Mouse (Mus musculus) E14TG2a.4 (cell line): ENCODE results near the gene Smox.

ENCODE experiments used
- H3K27me3 ChIP-seq: 2 replicates; pipeline ENCODE4 v1.6.1; 2014; ENCODE audit warnings: low read length, control low read depth; ENCODE audit not compliant: insufficient read depth
- H3K36me3 ChIP-seq: 2 replicates; pipeline ENCODE4 v1.6.1; 2014; ENCODE audit warnings: low read length, control low read depth; ENCODE audit not compliant: insufficient read depth
- H3K4me1 ChIP-seq: replicated peaks from 2 replicates; pipeline ENCODE4 v1.6.1; 2014; ENCODE audit warnings: low read depth, low read length, control low read depth
- H3K4me3 ChIP-seq: replicated peaks from 2 replicates; pipeline ENCODE4 v1.5.1; 2014; ENCODE audit warnings: mild to moderate bottlenecking, low read length
- H3K9me3 ChIP-seq: 2 replicates; pipeline ENCODE4 v1.6.1; 2014; ENCODE audit warnings: low read length, control low read depth
- CTCF ChIP-seq: conservative IDR thresholded peaks from 2 replicates; pipeline ENCODE4 v1.5.1; 2014; ENCODE audit warnings: low read length
- NANOG ChIP-seq: IDR thresholded peaks from 2 replicates; pipeline ENCODE4 v1.6.1; 2014; ENCODE audit warnings: borderline replicate concordance, low read length, mixed read lengths
- POU5F1 ChIP-seq: IDR thresholded peaks from 2 replicates; pipeline ENCODE4 v1.6.1; 2014; ENCODE audit warnings: low read length, borderline replicate concordance

Gene Smox

DNA sequence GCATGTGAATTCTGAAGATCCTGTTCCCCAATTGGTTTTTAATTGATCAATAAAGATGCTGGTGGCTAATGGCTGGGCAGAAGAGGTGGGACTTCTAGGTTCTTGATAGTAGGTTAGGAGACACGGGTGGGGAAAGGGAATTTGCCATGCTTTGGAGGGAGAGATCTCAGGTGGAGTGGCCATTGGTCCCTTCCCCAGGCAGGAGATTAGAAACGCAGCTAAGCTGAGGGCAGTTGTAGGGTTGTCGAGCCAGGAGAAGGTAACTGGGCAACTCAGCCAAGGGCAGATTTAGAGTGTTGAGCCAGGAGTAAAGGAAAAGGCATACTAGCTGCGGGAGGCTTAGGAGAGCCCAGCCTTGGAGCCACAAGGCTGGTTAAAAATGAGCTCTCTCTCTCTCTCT, 3.0 kb upstream of the Smox start:
- Histone ChIP-seq H3K9me3 (no peaks in the 10 kb centered on the region), H3K4me1 (peaks cover 27% of the 10 kb centered on the region), H3K4me3 (no peak overlapping the region), H3K36me3 (no peaks in the 10 kb centered on the region), H3K27me3 (peaks cover 17% of the 10 kb centered on the region)
- no peak for TF ChIP-seq NANOG
- no peak for TF ChIP-seq CTCF
- no peak for TF ChIP-seq POU5F1

DNA sequence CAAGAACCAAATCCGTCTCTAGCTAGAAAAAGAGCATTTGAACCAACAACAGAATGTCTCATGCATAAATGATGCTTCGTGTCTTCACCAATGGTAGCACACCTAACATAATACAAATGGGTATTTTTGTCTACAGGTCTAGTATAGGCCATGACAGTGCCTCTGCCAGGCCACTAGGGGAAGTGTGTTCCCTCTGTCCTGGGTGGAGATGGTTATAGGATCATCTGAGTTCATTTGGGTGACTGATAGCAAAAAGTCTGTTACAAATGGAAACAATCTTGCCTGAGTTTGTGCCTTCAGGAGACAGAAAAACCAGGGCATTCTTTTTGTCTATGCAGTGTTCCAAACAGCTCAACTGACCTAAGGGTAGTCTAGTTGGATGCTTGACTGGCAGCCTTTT, 2.4 kb upstream of the Smox start:
- Histone ChIP-seq H3K4me3 (no peak overlapping the region), H3K9me3 (no peaks in the 10 kb centered on the region), H3K27me3 (peaks cover 20% of the 10 kb centered on the region), H3K4me1 (peaks cover 28% of the 10 kb centered on the region), H3K36me3 (no peaks in the 10 kb centered on the region)
- peak; percentile 45 for TF ChIP-seq CTCF
- no peak for TF ChIP-seq POU5F1
- TF ChIP-seq NANOG: no peak

DNA sequence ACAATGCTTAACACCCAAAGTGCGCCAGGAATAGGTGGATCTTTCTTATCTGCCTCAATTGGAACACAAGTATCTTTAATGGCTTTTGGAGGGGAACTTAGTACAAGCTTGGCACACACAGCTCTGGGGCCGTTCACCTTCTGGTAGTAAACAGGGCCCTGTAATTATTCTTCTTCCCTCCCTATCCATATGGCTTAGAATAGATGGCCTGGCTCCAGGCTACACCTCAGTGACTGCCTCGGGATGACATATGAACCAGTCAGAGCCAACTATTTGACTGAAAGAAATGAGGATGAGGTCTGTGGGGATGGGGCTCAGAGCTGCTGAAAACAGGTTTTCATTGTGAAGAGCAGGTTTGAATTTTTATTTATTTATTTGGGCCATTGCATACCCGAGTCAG, 1.7 kb upstream of the Smox start:
- H3K4me1 ChIP-seq: peaks cover 31% of the 10 kb centered on the region
- peaks cover 24% of the 10 kb centered on the region for H3K27me3 ChIP-seq
- H3K9me3 ChIP-seq: no peaks in the 10 kb centered on the region
- no peaks in the 10 kb centered on the region for H3K36me3 ChIP-seq
- H3K4me3 ChIP-seq: no peak overlapping the region
- TF ChIP-seq CTCF (no peak), POU5F1 (no peak), NANOG (no peak)

DNA sequence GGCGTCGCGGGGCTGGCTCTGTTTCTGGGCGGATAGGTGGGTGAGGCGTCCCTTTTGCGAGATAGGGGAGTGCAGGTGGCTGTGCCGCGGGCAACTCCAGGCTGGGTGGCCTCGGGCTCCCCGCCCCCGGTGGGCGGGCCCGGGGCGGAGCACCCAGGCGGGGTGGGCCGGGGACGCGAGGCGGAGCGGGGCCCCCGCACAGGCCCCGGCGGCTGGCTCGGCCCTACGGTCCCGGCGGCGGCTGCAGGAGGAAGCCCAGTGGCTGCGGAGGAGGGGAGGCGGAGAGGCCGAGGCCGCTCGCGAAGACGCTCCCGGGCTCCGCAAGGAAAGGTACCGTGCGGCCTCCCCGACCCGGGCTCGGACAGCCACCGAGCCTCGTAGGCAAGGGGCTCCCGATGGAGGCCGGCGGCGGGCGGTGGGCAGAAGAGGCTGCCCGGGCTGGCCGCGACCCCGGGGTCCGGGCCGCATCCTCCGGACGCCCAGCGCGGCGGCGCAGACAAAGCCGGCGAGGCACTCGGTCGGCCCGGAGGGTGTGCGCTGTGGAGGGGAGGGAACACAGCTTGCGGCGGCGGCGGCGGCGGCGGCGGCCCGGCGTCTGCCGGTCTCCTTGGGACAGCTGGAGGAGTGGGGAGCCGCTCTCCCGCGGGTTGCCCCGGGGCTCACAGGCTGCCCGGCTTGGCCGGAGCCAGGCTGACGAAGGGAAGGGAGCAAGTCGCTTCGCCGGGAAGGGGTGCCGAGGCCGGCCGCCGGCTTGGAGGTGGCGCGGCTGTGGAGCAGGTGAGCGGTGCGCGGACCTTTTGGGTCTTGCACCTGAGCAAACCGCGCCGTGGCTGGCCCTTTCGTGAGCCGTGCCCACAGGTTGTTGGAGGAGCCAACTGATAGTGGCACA, 655 bp downstream of the Smox start:
- H3K4me3 ChIP-seq: peak overlapping the region; percentile 89
- no peaks in the 10 kb centered on the region for H3K36me3 ChIP-seq
- H3K9me3 ChIP-seq: no peaks in the 10 kb centered on the region
- peaks cover 50% of the 10 kb centered on the region for H3K4me1 ChIP-seq
- TF ChIP-seq POU5F1: no peak
- TF ChIP-seq CTCF: no peak
- TF ChIP-seq NANOG: no peak
- peaks cover 27% of the 10 kb centered on the region for H3K27me3 ChIP-seq

DNA sequence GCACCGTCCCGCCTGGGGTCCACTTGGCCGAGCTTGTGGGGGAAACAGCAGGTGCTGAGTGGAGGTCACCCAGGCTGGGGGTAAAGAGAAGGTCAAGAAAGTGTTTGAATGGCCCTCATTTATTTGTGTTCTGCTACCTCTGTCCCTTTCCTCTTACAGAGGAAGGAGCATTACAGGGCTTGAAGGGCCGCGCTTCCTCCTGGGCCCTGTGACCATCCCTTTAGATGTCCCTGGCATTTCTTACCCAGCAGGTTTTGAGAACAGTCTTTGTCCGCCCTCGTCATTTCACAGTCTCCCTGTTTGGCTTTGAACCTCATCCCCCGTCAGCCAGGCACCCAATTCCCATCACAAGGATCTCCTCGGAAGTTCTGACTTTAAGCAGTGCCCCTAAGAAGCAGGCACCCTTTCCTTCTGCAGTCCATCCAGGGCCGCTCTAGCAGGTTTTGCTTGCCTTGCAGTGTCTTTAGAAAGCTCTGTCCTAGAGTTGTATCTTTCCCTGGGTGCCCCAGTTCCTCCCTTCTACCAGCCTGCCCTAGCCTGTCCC, 1.4 kb downstream of the Smox start:
- Histone ChIP-seq H3K36me3 (no peaks in the 10 kb centered on the region), H3K9me3 (no peaks in the 10 kb centered on the region), H3K4me3 (peak overlapping the region; percentile 89), H3K4me1 (peaks cover 57% of the 10 kb centered on the region), H3K27me3 (peaks cover 27% of the 10 kb centered on the region)
- TF ChIP-seq CTCF (no peak), POU5F1 (no peak), NANOG (no peak)

DNA sequence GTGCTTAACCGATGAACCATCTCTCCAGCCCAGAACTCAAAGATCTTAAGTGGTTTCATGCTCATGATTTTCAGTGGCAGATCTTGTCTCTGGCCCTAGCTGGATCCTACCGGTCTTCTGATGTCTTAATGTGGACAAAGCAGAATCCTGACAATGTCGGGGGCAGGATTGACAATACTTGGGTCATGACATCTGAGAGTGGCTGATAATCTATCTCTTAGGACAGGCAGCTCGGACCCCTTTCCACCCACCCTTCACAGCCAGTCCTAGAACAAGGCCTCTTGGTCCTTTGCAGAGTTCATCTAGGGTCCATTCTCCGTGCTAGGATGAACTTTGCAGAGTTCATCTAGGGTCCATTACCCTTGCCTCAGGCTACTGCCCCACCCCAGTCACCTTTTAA, 2.1 kb downstream of the Smox start:
- TF ChIP-seq NANOG (no peak), CTCF (no peak), POU5F1 (no peak)

DNA sequence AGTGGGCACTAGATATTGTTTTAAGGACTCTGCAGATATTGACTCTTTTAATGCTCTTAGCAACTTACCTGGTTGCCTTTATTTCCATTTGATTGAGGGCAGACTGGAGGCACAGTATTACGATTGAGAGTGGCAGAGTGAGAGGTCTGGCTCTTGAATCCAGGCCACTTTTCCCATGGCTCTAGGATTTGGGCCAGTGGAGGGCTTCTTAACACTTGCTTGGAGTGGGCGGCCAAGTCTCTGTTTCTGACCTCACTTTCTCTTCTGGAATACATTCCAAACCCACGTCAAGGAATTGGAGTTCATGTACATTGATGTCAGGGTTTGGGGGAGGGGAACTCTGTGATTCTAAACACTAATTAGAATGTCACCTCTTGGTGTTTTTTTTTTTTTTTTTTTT, 4.0 kb downstream of the Smox start:
- Histone ChIP-seq H3K4me3 (no peak overlapping the region), H3K36me3 (no peaks in the 10 kb centered on the region), H3K9me3 (no peaks in the 10 kb centered on the region), H3K4me1 (peaks cover 82% of the 10 kb centered on the region), H3K27me3 (peaks cover 21% of the 10 kb centered on the region)
- TF ChIP-seq CTCF (no peak), POU5F1 (no peak), NANOG (no peak)

More for the DNA sequence above, 2.1 kb downstream of the Smox start:
- H3K9me3 ChIP-seq: no peaks in the 10 kb centered on the region
- peaks cover 25% of the 10 kb centered on the region for H3K27me3 ChIP-seq
- H3K4me1 ChIP-seq: peaks cover 65% of the 10 kb centered on the region
- no peaks in the 10 kb centered on the region for H3K36me3 ChIP-seq
- H3K4me3 ChIP-seq: no peak overlapping the region

DNA sequence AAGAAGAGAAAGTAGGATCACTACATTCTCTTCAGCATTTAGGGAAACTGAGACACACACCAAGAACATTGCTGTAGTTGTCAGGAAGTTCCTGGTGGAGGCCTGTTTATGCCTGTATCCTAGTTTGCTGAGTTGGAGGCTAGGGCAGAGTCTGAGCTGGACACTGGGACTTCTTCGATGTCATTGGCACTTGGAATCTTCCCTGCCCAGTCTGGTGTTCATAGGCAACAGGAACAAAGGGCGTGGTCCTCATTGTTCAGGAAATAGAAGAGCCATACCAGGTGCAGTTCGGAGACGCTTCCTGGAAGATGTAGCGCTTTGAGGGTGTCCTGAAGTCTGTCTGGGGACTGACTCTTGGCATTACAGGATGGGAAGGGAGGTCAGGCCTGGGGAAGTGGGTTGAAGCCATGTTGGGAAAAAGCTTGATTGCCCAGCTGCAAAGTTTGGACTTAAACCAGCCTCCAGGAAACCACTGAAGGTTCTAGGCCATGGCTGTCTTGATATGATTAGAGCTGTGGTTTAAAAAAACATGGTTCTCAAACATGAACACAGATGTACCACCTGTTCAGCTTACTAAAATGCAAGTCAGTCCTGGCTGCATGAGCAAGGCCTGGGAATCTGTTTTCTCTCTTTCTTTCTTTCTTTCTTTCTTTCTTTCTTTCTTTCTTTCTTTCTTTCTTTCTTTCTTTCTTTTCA, 5.0 kb downstream of the Smox start:
- peaks cover 84% of the 10 kb centered on the region for H3K4me1 ChIP-seq
- no peak overlapping the region for H3K4me3 ChIP-seq
- no peaks in the 10 kb centered on the region for H3K36me3 ChIP-seq
- peaks cover 21% of the 10 kb centered on the region for H3K27me3 ChIP-seq
- no peak for TF ChIP-seq POU5F1
- no peak for TF ChIP-seq CTCF
- TF ChIP-seq NANOG: no peak
- H3K9me3 ChIP-seq: no peaks in the 10 kb centered on the region
